Mouse (Mus musculus) liver, postnatal 0 days (tissue): Measurements from ENCODE around the gene Atp1b3. TPM values are rescaled to one million over a fixed set of nuclear protein-coding genes. Genes with fewer than 3 reads are reported as not detected.
"Not testable (repeated sequence)": the region's sequence is repeated elsewhere in the genome, so short reads cannot be mapped to it uniquely, and the experiment has no call there.

Experiments
- ATAC-seq: fragments of 200-750 bp; cut with Nextera tagmentation; 2 replicates; pipeline ENCODE4 v1.8.0; 2017; ENCODE audit warnings: mild to moderate bottlenecking, moderate library complexity
- DNase-seq: peaks from one replicate; pipeline ENCODE4 v3.0.0-alpha.2; 2016
- H3K27ac ChIP-seq: fragments of 300-500 bp; sonication (generic); 2 replicates; pipeline ENCODE4 v1.5.1; 2014; ENCODE audit warnings: antibody characterized with exemption, moderate library complexity, mild to moderate bottlenecking, low read depth
- H3K27me3 ChIP-seq: fragments of 300-500 bp; sonication (generic); 2 replicates; pipeline ENCODE4 v1.6.1; 2014; ENCODE audit warnings: low read length, control low read depth, mixed read lengths; ENCODE audit not compliant: insufficient read depth
- H3K36me3 ChIP-seq: fragments of 300-500 bp; sonication (generic); replicated peaks from 2 replicates; pipeline ENCODE4 v1.6.1; 2014; ENCODE audit warnings: mild to moderate bottlenecking, control low read depth, low read length, moderate library complexity, mixed read lengths; ENCODE audit not compliant: insufficient read depth
- H3K4me1 ChIP-seq: fragments of 300-500 bp; sonication (generic); 2 replicates; pipeline ENCODE4 v1.6.1; 2014; ENCODE audit warnings: antibody characterized with exemption, mild to moderate bottlenecking, control low read depth; ENCODE audit not compliant: insufficient read depth
- H3K4me2 ChIP-seq: fragments of 300-500 bp; sonication (generic); 2 replicates; pipeline ENCODE4 v1.6.1; 2014; ENCODE audit warnings: low read depth, mild to moderate bottlenecking, low read length, moderate library complexity, mixed read lengths
- H3K4me3 ChIP-seq: fragments of 300-500 bp; sonication (generic); 2 replicates; pipeline ENCODE4 v1.5.1; 2014; ENCODE audit warnings: low read depth, low read length
- H3K9ac ChIP-seq: fragments of 300-500 bp; sonication (generic); replicated peaks from 2 replicates; pipeline ENCODE4 v1.6.1; 2014; ENCODE audit warnings: mild to moderate bottlenecking, moderate library complexity
- H3K9me3 ChIP-seq: fragments of 300-500 bp; sonication (generic); 2 replicates; pipeline ENCODE4 v1.6.1; 2016; ENCODE audit warnings: mild to moderate bottlenecking, control low read depth, low read length, mixed read lengths
- CTCF ChIP-seq: sonication (generic); IDR thresholded peaks from 2 replicates; pipeline ENCODE4 v1.5.1; 2016; ENCODE audit warnings: antibody characterized with exemption, low read depth
- EP300 ChIP-seq: IDR thresholded peaks from 2 replicates; pipeline ENCODE4 v1.6.1; 2016; ENCODE audit warnings: antibody characterized with exemption, low read depth, mild to moderate bottlenecking
- WGBS: fragments of 180-500 bp; shearing (Covaris S2); extraction: QIAGEN DNeasy Blood & Tissue Kit; methylation state at CpG from one replicate; pipeline ENCODE4 v1.1.7; 2014; ENCODE audit not compliant: insufficient replicate concordance; 5-methylcytosine and 5-hydroxymethylcytosine counted together
- polyA plus RNA-seq: library from polyadenylated mRNA; unstranded; fragments of >200 nt; fragmentation: Nextera tagmentation; extraction: Ambion mirVana; gene quantifications from 2 replicates; pipeline ENCODE4 v1.2.1, GENCODE M21; 2015

The Atp1b3 gene
- polyA plus RNA-seq: 60.3 and 60.6 TPM in 2 replicates

DNA sequence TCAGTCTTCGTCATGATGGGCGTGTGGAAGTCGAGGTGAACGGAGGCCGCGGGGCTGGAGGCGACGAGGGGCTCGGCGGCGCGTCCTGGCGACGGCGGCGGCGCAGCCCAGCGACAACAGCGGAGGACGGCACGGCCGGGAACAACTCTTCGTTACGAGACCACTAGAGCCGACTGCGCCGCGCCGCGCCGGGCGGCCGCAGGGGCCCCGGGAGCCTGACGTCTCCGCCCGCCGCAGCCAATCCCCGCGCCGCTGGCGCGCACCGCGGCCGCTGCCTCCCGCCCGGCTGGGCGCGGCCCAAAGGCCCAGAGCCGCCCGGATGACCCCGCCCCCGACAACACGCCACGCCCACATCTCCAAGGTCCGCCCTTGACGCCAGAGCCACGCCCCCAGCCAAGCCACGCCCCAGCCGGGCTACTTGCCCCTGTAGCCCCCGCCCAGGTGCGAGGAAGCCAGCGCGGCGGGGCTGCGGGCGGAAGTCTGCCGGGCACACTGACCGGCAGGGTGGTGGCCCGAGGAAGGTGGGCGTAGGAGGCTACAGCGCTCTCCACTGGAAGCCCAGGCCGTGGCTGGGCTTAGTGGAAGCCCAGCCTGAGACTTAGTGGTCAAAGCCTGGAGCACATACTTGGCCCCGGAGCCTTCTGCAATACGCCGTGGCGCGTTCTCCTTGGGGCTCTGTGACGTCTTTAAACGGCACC lies at the start of gene Atp1b3:
TSS of gene Atp1b3 (minus strand) at position 302 of the 698 bp plus-strand sequence.
- H3K36me3 ChIP-seq: 0 out of 2 replicates have a peak, but pooled peaks cover 2% of the 10 kb centered on the region
- under 1% methylated on average over 50 of the region's 81 CpGs for WGBS
- TF ChIP-seq CTCF (peak; percentile 12; the same call in 1 of the 2 replicates), EP300 (no peak)
- peak within 1 kb of the TSS; percentile 66 for H3K4me2 ChIP-seq
- no peaks in the 10 kb centered on the region for H3K27me3 ChIP-seq
- peak within 1 kb of the TSS; percentile 68 for H3K4me3 ChIP-seq
- H3K27ac ChIP-seq: peak within 1 kb of the TSS; percentile 93
- peak within 1 kb of the TSS; percentile 78 for H3K9ac ChIP-seq
- peak; percentile 97 for ATAC-seq
- peaks cover 20% of the 10 kb centered on the region for H3K4me1 ChIP-seq
- H3K9me3 ChIP-seq: no peaks in the 10 kb centered on the region
- DNase-seq: peak; percentile 100

DNA sequence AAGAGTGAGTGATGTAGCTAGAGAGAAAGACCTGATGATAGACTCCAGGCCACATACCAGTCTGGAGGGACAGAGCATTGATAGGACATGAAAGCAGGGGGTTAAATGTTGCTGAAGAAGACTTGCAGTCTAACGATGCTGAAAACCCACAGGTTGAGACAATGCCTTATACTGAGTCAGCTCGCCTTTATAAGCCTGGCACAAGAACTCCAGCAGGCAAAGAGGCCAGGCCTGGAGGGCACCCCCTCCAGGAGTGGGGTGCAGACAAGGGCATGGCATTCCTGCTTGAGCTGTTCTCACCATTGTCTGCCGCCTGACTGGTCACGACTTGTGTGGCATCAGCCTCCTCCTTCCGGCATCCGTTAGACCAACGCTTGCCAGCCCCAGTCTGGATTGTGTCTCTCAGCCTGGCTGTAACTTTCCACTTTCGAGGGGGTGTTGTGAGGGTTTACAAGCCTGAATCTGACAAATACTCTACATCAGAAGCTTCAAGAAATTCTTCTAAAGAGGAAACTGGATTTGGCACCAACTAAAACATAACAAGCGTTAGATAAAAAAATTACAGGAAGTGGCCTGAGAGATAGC lies 48.7 kb upstream of the Atp1b3 start:
- no peak for ATAC-seq
- no peak overlapping the region for H3K9ac ChIP-seq
- H3K4me2 ChIP-seq: no peak overlapping the region
- 0 out of 2 replicates have a peak, but pooled peaks cover 2% of the 10 kb centered on the region for H3K27me3 ChIP-seq
- DNase-seq: no peak
- 70% methylated on average over 9 of the region's 9 CpGs for WGBS
- H3K36me3 ChIP-seq: no peaks in the 10 kb centered on the region
- H3K4me3 ChIP-seq: no peak overlapping the region
- no peak for TF ChIP-seq CTCF
- TF ChIP-seq EP300: no peak
- H3K9me3 ChIP-seq: no peaks in the 10 kb centered on the region
- H3K27ac ChIP-seq: peak overlapping the region; percentile 30; the same call in 1 of the 2 replicates
- H3K4me1 ChIP-seq: no peaks in the 10 kb centered on the region

GRCm38 (mm10) chr9:96404312-96404711 lies 40.1 kb upstream of the Atp1b3 start:
- ATAC-seq (no peak), DNase-seq (peak; percentile 35)
- no peaks in the 10 kb centered on the region for H3K4me1 ChIP-seq
- H3K27me3 ChIP-seq: no peaks in the 10 kb centered on the region
- no peaks in the 10 kb centered on the region for H3K36me3 ChIP-seq
- H3K9ac ChIP-seq: no peak overlapping the region
- H3K27ac ChIP-seq: no peak overlapping the region
- WGBS: 75% methylated on average over 3 of the region's 3 CpGs
- H3K9me3 ChIP-seq: no peaks in the 10 kb centered on the region
- H3K4me3 ChIP-seq: no peak overlapping the region
- TF ChIP-seq EP300 (no peak), CTCF (no peak)
- H3K4me2 ChIP-seq: no peak overlapping the region

- not testable (repeated sequence) for H3K9ac ChIP-seq, H3K27me3 ChIP-seq, ATAC-seq, H3K9me3 ChIP-seq, H3K36me3 ChIP-seq, DNase-seq, H3K4me2 ChIP-seq, H3K4me1 ChIP-seq, H3K4me3 ChIP-seq
- H3K27ac ChIP-seq: peak overlapping the region; percentile 85
- WGBS: 77% methylated on average over 3 of the region's 3 CpGs
These were observed 35.7 kb upstream of the Atp1b3 start for GRCm38 (mm10) chr9:96399916-96400315.

DNA sequence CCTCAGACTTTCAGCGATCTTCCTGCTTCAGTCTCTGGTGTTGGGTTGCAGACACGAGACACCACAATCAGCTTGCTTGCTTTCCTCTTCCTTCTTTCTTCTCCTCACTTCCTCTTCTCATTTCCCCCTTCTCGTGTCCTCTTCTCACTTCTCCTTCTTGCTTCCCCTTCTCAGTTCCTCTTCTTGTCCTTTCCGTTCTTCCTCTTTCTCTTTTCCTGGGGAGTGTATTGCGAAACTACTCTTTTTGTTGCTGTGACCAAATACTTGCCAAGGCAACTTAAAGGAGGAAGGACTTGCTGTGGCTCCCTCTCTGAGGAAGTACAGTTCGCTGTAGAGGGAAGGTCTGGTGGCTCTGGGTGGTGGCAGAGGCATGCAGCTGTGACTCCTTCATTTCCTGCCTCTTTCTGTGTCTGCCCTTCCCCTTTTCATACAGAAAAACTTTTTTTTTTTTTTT lies 35.2 kb upstream of the Atp1b3 start:
- peaks cover 9% of the 10 kb centered on the region for H3K4me1 ChIP-seq
- H3K27ac ChIP-seq: peak overlapping the region; percentile 85
- no peak overlapping the region for H3K4me2 ChIP-seq
- TF ChIP-seq CTCF (no peak), EP300 (peak; percentile 27; the same call in 1 of the 2 replicates)
- H3K36me3 ChIP-seq: no peaks in the 10 kb centered on the region
- WGBS: 28% methylated on average over 6 of the region's 6 CpGs
- H3K9ac ChIP-seq: no peak overlapping the region
- H3K9me3 ChIP-seq: peaks cover 2% of the 10 kb centered on the region; the same call in 1 of the 2 replicates
- DNase-seq: no peak
- ATAC-seq: peak; percentile 64
- H3K4me3 ChIP-seq: no peak overlapping the region
- H3K27me3 ChIP-seq: no peaks in the 10 kb centered on the region

DNA sequence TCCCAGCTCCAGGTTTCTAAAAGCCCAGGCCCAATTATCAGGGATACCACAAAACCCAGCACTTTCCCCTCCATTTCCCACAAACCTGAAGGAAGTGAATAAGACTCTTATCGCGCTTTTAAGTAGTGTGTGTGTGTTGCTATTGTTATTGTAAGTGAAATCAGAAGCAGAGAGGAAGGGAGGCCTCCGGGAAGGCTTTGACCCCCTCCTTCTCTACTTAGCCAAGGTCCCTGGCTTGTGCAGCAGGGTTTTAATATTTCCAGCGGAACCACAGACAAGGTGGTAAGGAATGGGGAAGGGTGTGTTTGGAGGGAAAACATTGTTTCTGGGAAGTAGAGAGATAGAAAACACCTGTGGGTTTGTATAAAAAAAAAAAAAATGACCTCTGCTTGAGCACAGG lies 34.4 kb upstream of the Atp1b3 start:
- Histone ChIP-seq H3K36me3 (no peaks in the 10 kb centered on the region), H3K9ac (no peak overlapping the region), H3K4me1 (peaks cover 10% of the 10 kb centered on the region), H3K9me3 (peaks cover 2% of the 10 kb centered on the region; the same call in 1 of the 2 replicates), H3K27me3 (no peaks in the 10 kb centered on the region), H3K4me3 (no peak overlapping the region), H3K4me2 (no peak overlapping the region), H3K27ac (peak overlapping the region; percentile 85)
- TF ChIP-seq CTCF (no peak), EP300 (no peak)
- DNase-seq: no peak
- WGBS: 39% methylated on average over 4 of the region's 4 CpGs
- no peak for ATAC-seq
